Mouse (Mus musculus) forebrain, embryonic 16.5 days (tissue): Measurements from ENCODE around the gene Sh3rf1. TPM values are rescaled to one million over a fixed set of nuclear protein-coding genes. Genes with fewer than 3 reads are reported as not detected.

ENCODE experiments used
- ATAC-seq: fragments of 200-750 bp; cut with Nextera tagmentation; 2 replicates; pipeline ENCODE4 v1.8.0; 2017; ENCODE audit warnings: mild to moderate bottlenecking, moderate library complexity
- H3K27ac ChIP-seq: fragments of 300-500 bp; sonication (generic); 2 replicates; pipeline ENCODE4 v1.5.1; 2014; ENCODE audit warnings: low read length, control low read depth
- H3K27me3 ChIP-seq: fragments of 300-500 bp; sonication (generic); replicated peaks from 2 replicates; pipeline ENCODE4 v1.6.1; 2014; ENCODE audit warnings: low read length; ENCODE audit not compliant: control insufficient read depth, insufficient read depth
- H3K36me3 ChIP-seq: fragments of 300-500 bp; sonication (generic); 2 replicates; pipeline ENCODE4 v1.6.1; 2014; ENCODE audit not compliant: control insufficient read depth, insufficient read depth
- H3K4me1 ChIP-seq: fragments of 300-500 bp; sonication (generic); replicated peaks from 2 replicates; pipeline ENCODE4 v1.6.1; 2014; ENCODE audit warnings: low read length; ENCODE audit not compliant: control insufficient read depth, insufficient read depth
- H3K4me2 ChIP-seq: fragments of 300-500 bp; sonication (generic); 2 replicates; pipeline ENCODE4 v1.6.1; 2014; ENCODE audit warnings: mild to moderate bottlenecking, low read length, control low read depth
- H3K4me3 ChIP-seq: fragments of 300-500 bp; sonication (generic); replicated peaks from 2 replicates; pipeline ENCODE4 v1.5.1; 2014; ENCODE audit warnings: mild to moderate bottlenecking, low read length, control low read depth
- H3K9ac ChIP-seq: fragments of 300-500 bp; sonication (generic); replicated peaks from 2 replicates; pipeline ENCODE4 v1.6.1; 2014; ENCODE audit warnings: low read depth, low read length, control low read depth
- H3K9me3 ChIP-seq: fragments of 300-500 bp; sonication (generic); 2 replicates; pipeline ENCODE4 v1.6.1; 2016; ENCODE audit warnings: low read length; ENCODE audit not compliant: control insufficient read depth
- WGBS: fragments of 180-500 bp; shearing (Covaris S2); extraction: QIAGEN DNeasy Blood & Tissue Kit; methylation state at CpG from one replicate; pipeline ENCODE4 v1.1.7; 2014; 5-methylcytosine and 5-hydroxymethylcytosine counted together
- polyA plus RNA-seq: library from polyadenylated mRNA; unstranded; fragments of >200 nt; fragmentation: Nextera tagmentation; extraction: Ambion mirVana; gene quantifications from 2 replicates; pipeline ENCODE4 v1.2.1, GENCODE M21; 2015

The Sh3rf1 gene
- polyA plus RNA-seq, 1 experiment from 2014 or later, result 30.4 TPM

GRCm38 (mm10) chr8:61378847-61379698 lies 155.4 kb downstream of the Sh3rf1 start:
- Histone ChIP-seq H3K36me3 (0 out of 2 replicates have a peak, but pooled peaks cover under 1% of the 10 kb centered on the region), H3K4me1 (peaks cover 13% of the 10 kb centered on the region), H3K9ac (peak overlapping the region; percentile 38), H3K4me2 (no peak overlapping the region), H3K27me3 (no peaks in the 10 kb centered on the region), H3K4me3 (no peak overlapping the region), H3K9me3 (no peaks in the 10 kb centered on the region), H3K27ac (peak overlapping the region; percentile 71)
- 38% methylated on average over 11 of the region's 11 CpGs for WGBS
- peak; percentile 81 for ATAC-seq

GRCm38 (mm10) chr8:61384536-61384935 lies 160.9 kb downstream of the Sh3rf1 start:
- WGBS, result 77% methylated on average over 9 of the region's 9 CpGs

GRCm38 (mm10) chr8:61385502-61386191 lies 162.0 kb downstream of the Sh3rf1 start:
- Histone ChIP-seq H3K9me3 (no peaks in the 10 kb centered on the region), H3K4me1 (peaks cover 16% of the 10 kb centered on the region), H3K4me2 (no peak overlapping the region), H3K27ac (peak overlapping the region; percentile 14), H3K4me3 (no peak overlapping the region), H3K9ac (no peak overlapping the region), H3K36me3 (0 out of 2 replicates have a peak, but pooled peaks cover 3% of the 10 kb centered on the region), H3K27me3 (no peaks in the 10 kb centered on the region)
- WGBS, result 67% methylated on average over 11 of the region's 11 CpGs
- ATAC-seq, result no peak

More at GRCm38 (mm10) chr8:61384536-61384935, 160.9 kb downstream of the Sh3rf1 start:
- peaks cover 16% of the 10 kb centered on the region for H3K4me1 ChIP-seq
- H3K27me3 ChIP-seq, result no peaks in the 10 kb centered on the region
- ATAC-seq, result no peak
- no peaks in the 10 kb centered on the region for H3K9me3 ChIP-seq
- H3K4me3 ChIP-seq, result no peak overlapping the region
- H3K36me3 ChIP-seq, result 0 out of 2 replicates have a peak, but pooled peaks cover 3% of the 10 kb centered on the region
- no peak overlapping the region for H3K9ac ChIP-seq
- H3K4me2 ChIP-seq, result no peak overlapping the region
- H3K27ac ChIP-seq, result no peak overlapping the region

- no peaks in the 10 kb centered on the region for H3K27me3 ChIP-seq
- H3K9me3 ChIP-seq, result no peaks in the 10 kb centered on the region
- peak; percentile 80 for ATAC-seq
- H3K4me1 ChIP-seq, result peaks cover 16% of the 10 kb centered on the region
- 3% methylated on average over 7 of the region's 7 CpGs for WGBS
- 0 out of 2 replicates have a peak, but pooled peaks cover 3% of the 10 kb centered on the region for H3K36me3 ChIP-seq
- peak overlapping the region; percentile 65 for H3K27ac ChIP-seq
- H3K4me2 ChIP-seq, result no peak overlapping the region
- H3K4me3 ChIP-seq, result no peak overlapping the region
- H3K9ac ChIP-seq, result 0 out of 2 replicates have a peak overlapping the region, but pooled peaks have one; percentile 16
Observed at GRCm38 (mm10) chr8:61386645-61387044, 163.0 kb downstream of the Sh3rf1 start.

- no peaks in the 10 kb centered on the region for H3K9me3 ChIP-seq
- WGBS, result 19% methylated on average over 6 of the region's 6 CpGs
- H3K27ac ChIP-seq, result peak overlapping the region; percentile 65
- no peak overlapping the region for H3K4me3 ChIP-seq
- 0 out of 2 replicates have a peak overlapping the region, but pooled peaks have one; percentile 10 for H3K9ac ChIP-seq
- peak; percentile 27; the same call in 1 of the 2 replicates for ATAC-seq
- no peaks in the 10 kb centered on the region for H3K27me3 ChIP-seq
- 0 out of 2 replicates have a peak, but pooled peaks cover 3% of the 10 kb centered on the region for H3K36me3 ChIP-seq
- peaks cover 16% of the 10 kb centered on the region for H3K4me1 ChIP-seq
- no peak overlapping the region for H3K4me2 ChIP-seq
Observed at GRCm38 (mm10) chr8:61387501-61387963, 163.9 kb downstream of the Sh3rf1 start.

- peaks cover 16% of the 10 kb centered on the region for H3K4me1 ChIP-seq
Observed at GRCm38 (mm10) chr8:61388341-61388740, 164.7 kb downstream of the Sh3rf1 start.

GRCm38 (mm10) chr8:61390307-61391057 lies 166.8 kb downstream of the Sh3rf1 start:
- WGBS, result 54% methylated on average over 18 of the region's 18 CpGs

More at GRCm38 (mm10) chr8:61388341-61388740, 164.7 kb downstream of the Sh3rf1 start:
- Histone ChIP-seq H3K4me3 (no peak overlapping the region), H3K27ac (no peak overlapping the region), H3K27me3 (no peaks in the 10 kb centered on the region), H3K9me3 (no peaks in the 10 kb centered on the region), H3K9ac (no peak overlapping the region), H3K4me2 (no peak overlapping the region), H3K36me3 (0 out of 2 replicates have a peak, but pooled peaks cover 3% of the 10 kb centered on the region)
- WGBS, result 51% methylated on average over 9 of the region's 9 CpGs
- ATAC-seq, result no peak

GRCm38 (mm10) chr8:61391058-61391434 lies 167.4 kb downstream of the Sh3rf1 start:
- no peaks in the 10 kb centered on the region for H3K9me3 ChIP-seq
- H3K4me3 ChIP-seq, result no peak overlapping the region
- 66% methylated on average over 13 of the region's 13 CpGs for WGBS
- H3K9ac ChIP-seq, result no peak overlapping the region
- no peaks in the 10 kb centered on the region for H3K36me3 ChIP-seq
- H3K4me1 ChIP-seq, result peaks cover 16% of the 10 kb centered on the region
- H3K4me2 ChIP-seq, result no peak overlapping the region
- no peaks in the 10 kb centered on the region for H3K27me3 ChIP-seq
- no peak for ATAC-seq
- no peak overlapping the region for H3K27ac ChIP-seq

More at GRCm38 (mm10) chr8:61390307-61391057, 166.8 kb downstream of the Sh3rf1 start:
- Histone ChIP-seq H3K36me3 (no peaks in the 10 kb centered on the region), H3K4me3 (no peak overlapping the region), H3K27ac (no peak overlapping the region), H3K4me2 (no peak overlapping the region), H3K27me3 (no peaks in the 10 kb centered on the region), H3K9ac (no peak overlapping the region), H3K4me1 (peaks cover 16% of the 10 kb centered on the region), H3K9me3 (no peaks in the 10 kb centered on the region)
- ATAC-seq, result no peak
